Mouse (Mus musculus): ENCODE results near the gene Zfp422. TPM values are rescaled to one million over a fixed set of nuclear protein-coding genes. Genes with fewer than 3 reads are reported as not detected.

The Zfp422 gene
- polyA plus RNA-seq, 1 experiment from 2014 or later, result 218 TPM

- no peak overlapping the region for H3K9ac ChIP-seq
- no peak overlapping the region for H3K4me3 ChIP-seq
- ATAC-seq (ENCODE audit: insufficient number of reproducible peaks, insufficient read depth, low FRiP score, low TSS enrichment, low read depth), result no peak
- H3K27me3 ChIP-seq, result no peaks in the 10 kb centered on the region
- H3K4me1 ChIP-seq, result peaks cover 11% of the 10 kb centered on the region
- H3K36me3 ChIP-seq, result no peaks in the 10 kb centered on the region
- H3K9me3 ChIP-seq, result no peaks in the 10 kb centered on the region
- H3K4me2 ChIP-seq, result no peak overlapping the region
- 60% methylated on average over 3 of the region's 3 CpGs for WGBS
- no peak overlapping the region for H3K27ac ChIP-seq
Observed at GRCm38 (mm10) chr6:116644335-116644734, 15.5 kb upstream of the Zfp422 start.

DNA sequence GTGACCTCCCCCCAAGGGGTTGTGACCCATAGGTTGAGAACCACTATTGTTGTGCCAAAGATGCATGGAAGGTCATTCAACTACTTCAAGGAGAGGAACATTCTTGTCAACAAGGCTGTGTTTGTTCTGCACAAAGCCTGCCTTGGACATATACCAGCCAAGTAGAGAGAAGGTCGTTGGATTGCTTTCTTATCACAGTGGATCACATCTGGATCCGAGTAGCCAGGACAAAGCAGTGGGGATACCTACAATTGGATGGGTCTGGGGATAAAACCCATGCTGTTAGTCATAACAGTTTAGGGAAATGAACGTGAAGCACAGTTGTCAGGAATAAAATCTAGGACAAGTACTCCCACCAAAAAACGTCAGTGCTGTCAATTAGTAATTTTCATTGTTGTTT lies 15.1 kb upstream of the Zfp422 start:
- Histone ChIP-seq H3K9ac (no peak overlapping the region), H3K4me3 (no peak overlapping the region), H3K27me3 (no peaks in the 10 kb centered on the region), H3K36me3 (no peaks in the 10 kb centered on the region), H3K27ac (no peak overlapping the region), H3K4me1 (peaks cover 11% of the 10 kb centered on the region), H3K4me2 (no peak overlapping the region), H3K9me3 (no peaks in the 10 kb centered on the region)
- WGBS, result 58% methylated on average over 4 of the region's 4 CpGs
- no peak for ATAC-seq (ENCODE audit: insufficient number of reproducible peaks, insufficient read depth, low FRiP score, low TSS enrichment, low read depth)

- Histone ChIP-seq H3K4me2 (no peak overlapping the region), H3K27ac (no peak overlapping the region; the same call in 1 of the 2 replicates), H3K4me1 (peaks cover 11% of the 10 kb centered on the region), H3K9me3 (no peaks in the 10 kb centered on the region), H3K36me3 (no peaks in the 10 kb centered on the region), H3K9ac (no peak overlapping the region), H3K27me3 (no peaks in the 10 kb centered on the region), H3K4me3 (no peak overlapping the region)
- 54% methylated on average over 11 of the region's 11 CpGs for WGBS
- no peak for ATAC-seq (ENCODE audit: insufficient number of reproducible peaks, insufficient read depth, low FRiP score, low TSS enrichment, low read depth)
Observed at GRCm38 (mm10) chr6:116642942-116643341, 14.1 kb upstream of the Zfp422 start.

DNA sequence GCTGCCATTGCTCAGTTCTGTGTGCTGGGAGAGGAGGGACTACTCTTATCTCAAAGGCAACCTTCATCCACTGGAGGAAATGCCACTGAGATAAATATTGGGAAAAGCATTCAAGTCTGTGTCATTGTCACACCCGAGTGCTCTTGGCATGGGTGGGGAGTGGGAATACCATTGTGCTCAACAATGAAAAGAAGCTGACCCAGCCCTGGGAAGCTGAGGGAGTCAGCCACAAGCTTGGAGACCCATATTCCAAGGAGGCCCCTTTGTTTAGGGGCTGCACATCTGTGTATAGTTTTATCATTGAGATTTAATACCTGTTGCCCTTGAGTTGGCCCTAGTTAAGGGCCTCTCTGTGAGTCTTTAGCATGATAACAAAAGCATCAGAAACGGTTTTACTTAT lies 10.9 kb upstream of the Zfp422 start:
- H3K36me3 ChIP-seq, result no peaks in the 10 kb centered on the region
- no peak overlapping the region for H3K4me3 ChIP-seq
- 73% methylated on average over 2 of the region's 2 CpGs for WGBS
- ATAC-seq (ENCODE audit: insufficient number of reproducible peaks, insufficient read depth, low FRiP score, low TSS enrichment, low read depth), result no peak
- H3K27ac ChIP-seq, result no peak overlapping the region
- H3K9ac ChIP-seq, result no peak overlapping the region
- peaks cover 19% of the 10 kb centered on the region for H3K4me1 ChIP-seq
- H3K9me3 ChIP-seq, result no peaks in the 10 kb centered on the region
- H3K27me3 ChIP-seq, result no peaks in the 10 kb centered on the region
- no peak overlapping the region for H3K4me2 ChIP-seq

DNA sequence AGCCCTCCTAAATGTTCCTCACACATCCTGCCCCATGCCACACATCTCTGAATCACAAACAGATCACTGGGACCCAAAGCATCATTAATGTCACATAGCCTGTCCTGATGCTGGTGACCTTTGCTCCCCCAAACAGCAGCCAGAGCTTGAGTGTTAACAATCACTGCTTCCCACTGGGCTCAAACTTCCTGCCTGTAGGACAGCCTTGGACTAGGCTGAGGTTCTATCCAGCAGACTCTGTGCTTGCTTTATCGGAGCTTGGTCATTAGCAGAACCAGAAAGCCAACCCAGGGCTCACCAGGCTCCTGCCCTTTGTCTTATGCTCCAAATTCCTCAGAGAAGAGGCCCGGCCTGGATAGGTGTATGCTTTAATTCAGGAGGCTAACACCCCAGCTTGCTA lies 10.1 kb upstream of the Zfp422 start:
- peaks cover 18% of the 10 kb centered on the region for H3K4me1 ChIP-seq
- no peak overlapping the region for H3K27ac ChIP-seq
- WGBS, result 84% methylated on average over 2 of the region's 2 CpGs
- no peak overlapping the region for H3K4me3 ChIP-seq
- no peak overlapping the region for H3K9ac ChIP-seq
- H3K36me3 ChIP-seq, result no peaks in the 10 kb centered on the region
- no peaks in the 10 kb centered on the region for H3K27me3 ChIP-seq
- H3K4me2 ChIP-seq, result no peak overlapping the region
- ATAC-seq (ENCODE audit: insufficient number of reproducible peaks, insufficient read depth, low FRiP score, low TSS enrichment, low read depth), result no peak
- no peaks in the 10 kb centered on the region for H3K9me3 ChIP-seq

- no peaks in the 10 kb centered on the region for H3K27me3 ChIP-seq
- H3K4me1 ChIP-seq, result peaks cover 8% of the 10 kb centered on the region
- H3K9ac ChIP-seq, result no peak overlapping the region
- no peak overlapping the region for H3K27ac ChIP-seq
- no peaks in the 10 kb centered on the region for H3K36me3 ChIP-seq
- H3K9me3 ChIP-seq, result no peaks in the 10 kb centered on the region
- ATAC-seq (ENCODE audit: insufficient number of reproducible peaks, insufficient read depth, low FRiP score, low TSS enrichment, low read depth), result no peak
- 88% methylated on average over 5 of the region's 5 CpGs for WGBS
- H3K4me3 ChIP-seq, result no peak overlapping the region
- no peak overlapping the region for H3K4me2 ChIP-seq
Observed at GRCm38 (mm10) chr6:116637496-116637895, 8.7 kb upstream of the Zfp422 start.

- H3K4me2 ChIP-seq, result no peak overlapping the region
- ATAC-seq (ENCODE audit: insufficient number of reproducible peaks, insufficient read depth, low FRiP score, low TSS enrichment, low read depth), result no peak
- no peaks in the 10 kb centered on the region for H3K9me3 ChIP-seq
- peaks cover 8% of the 10 kb centered on the region for H3K4me1 ChIP-seq
- WGBS, result 60% methylated on average over 9 of the region's 9 CpGs
- no peaks in the 10 kb centered on the region for H3K36me3 ChIP-seq
- H3K27ac ChIP-seq, result no peak overlapping the region
- no peaks in the 10 kb centered on the region for H3K27me3 ChIP-seq
- H3K4me3 ChIP-seq, result no peak overlapping the region
- H3K9ac ChIP-seq, result no peak overlapping the region
Observed at GRCm38 (mm10) chr6:116636581-116637235, 7.9 kb upstream of the Zfp422 start.

DNA sequence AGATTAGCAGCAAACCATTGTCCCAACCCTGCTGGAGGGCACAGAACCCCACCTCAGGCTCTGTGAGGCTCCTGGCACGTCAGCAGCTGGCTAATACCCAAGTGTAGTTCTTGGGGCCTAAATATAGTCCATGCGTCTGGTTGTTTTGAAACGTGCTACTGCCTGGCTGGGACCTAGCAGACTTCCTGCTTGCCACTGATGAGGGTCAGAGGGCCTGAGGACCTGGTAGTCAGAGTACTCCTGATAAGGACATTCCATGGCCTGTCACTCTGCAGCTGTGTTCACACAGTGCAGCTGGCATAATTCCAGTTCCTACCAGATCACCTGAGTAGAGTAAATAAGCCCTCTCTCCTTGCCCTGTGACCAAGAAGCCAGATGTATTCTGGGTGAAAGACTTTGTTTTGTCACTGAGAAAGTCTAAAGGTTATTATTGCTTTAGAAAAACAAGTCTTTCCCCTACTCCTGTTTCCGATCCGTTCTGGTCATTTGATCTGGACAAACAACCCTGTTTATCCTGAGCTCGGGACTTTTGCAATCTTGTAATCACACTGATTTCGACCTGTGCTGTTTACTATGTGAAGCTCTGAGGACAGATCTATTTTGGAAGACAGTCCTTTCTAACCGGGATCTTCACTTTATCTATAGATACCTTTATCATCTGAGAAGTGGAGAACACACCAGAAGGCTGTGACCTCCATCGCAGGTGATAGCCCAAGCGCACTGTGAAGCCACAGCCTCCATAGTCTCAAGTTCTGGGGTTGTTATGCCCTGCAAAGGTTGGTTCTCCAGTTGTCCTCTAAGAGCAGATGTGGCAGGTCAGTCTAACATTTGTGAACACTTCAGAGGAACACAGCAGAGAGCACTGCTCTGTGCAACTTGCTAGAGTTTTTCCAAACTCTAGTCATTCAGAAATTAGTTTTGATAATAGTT lies 6.7 kb upstream of the Zfp422 start:
- Histone ChIP-seq H3K4me2 (no peak overlapping the region), H3K4me1 (peaks cover 8% of the 10 kb centered on the region), H3K36me3 (no peaks in the 10 kb centered on the region), H3K9me3 (no peaks in the 10 kb centered on the region), H3K9ac (no peak overlapping the region), H3K27ac (0 out of 2 replicates have a peak overlapping the region, but pooled peaks have one; percentile 22), H3K27me3 (no peaks in the 10 kb centered on the region), H3K4me3 (no peak overlapping the region)
- ATAC-seq (ENCODE audit: insufficient number of reproducible peaks, insufficient read depth, low FRiP score, low TSS enrichment, low read depth), result 0 out of 2 replicates have a peak, but pooled peaks have one; percentile 44
- 55% methylated on average over 10 of the region's 10 CpGs for WGBS

- Histone ChIP-seq H3K9me3 (no peaks in the 10 kb centered on the region), H3K27me3 (no peaks in the 10 kb centered on the region), H3K4me1 (peaks cover 8% of the 10 kb centered on the region), H3K36me3 (no peaks in the 10 kb centered on the region), H3K4me3 (no peak overlapping the region), H3K4me2 (no peak overlapping the region), H3K9ac (no peak overlapping the region), H3K27ac (no peak overlapping the region)
- whole genome bisulfite sequencing, result 85% methylated on average over 17 of the region's 17 CpGs
- no peak for ATAC-seq (ENCODE audit: insufficient number of reproducible peaks, insufficient read depth, low FRiP score, low TSS enrichment, low read depth)
Observed at GRCm38 (mm10) chr6:116633741-116634695, 5.2 kb upstream of the Zfp422 start.

- Histone ChIP-seq H3K9me3 (no peaks in the 10 kb centered on the region), H3K4me3 (no peak overlapping the region), H3K27ac (no peak overlapping the region), H3K27me3 (no peaks in the 10 kb centered on the region), H3K4me2 (no peak overlapping the region), H3K36me3 (peaks cover 1% of the 10 kb centered on the region; the same call in 1 of the 2 replicates), H3K4me1 (peaks cover 11% of the 10 kb centered on the region), H3K9ac (no peak overlapping the region)
- 37% methylated on average over 1 of the region's 1 CpGs for WGBS
- ATAC-seq (ENCODE audit: insufficient number of reproducible peaks, insufficient read depth, low FRiP score, low TSS enrichment, low read depth), result no peak
Observed at GRCm38 (mm10) chr6:116632129-116632528, 3.3 kb upstream of the Zfp422 start.

GRCm38 (mm10) chr6:116629766-116630165 lies 967 bp upstream of the Zfp422 start:
- Histone ChIP-seq H3K4me3 (no peak overlapping the region), H3K27ac (no peak overlapping the region), H3K4me2 (no peak overlapping the region), H3K36me3 (peaks cover 20% of the 10 kb centered on the region), H3K9me3 (no peaks in the 10 kb centered on the region), H3K4me1 (peaks cover 3% of the 10 kb centered on the region; the same call in 1 of the 2 replicates), H3K27me3 (no peaks in the 10 kb centered on the region), H3K9ac (no peak overlapping the region)
- no peak for ATAC-seq (ENCODE audit: insufficient number of reproducible peaks, insufficient read depth, low FRiP score, low TSS enrichment, low read depth)
- 91% methylated on average over 10 of the region's 10 CpGs for WGBS
